Mouse (Mus musculus): ENCODE measurements at regions not wholly inside any gene's neighbourhood (a gene's known extent, or its start where the extent isn't known, plus 50 kb on each side); places are given as distances from the start of the nearest gene placed in this dataset.

GRCm38 (mm10) chr4:105385481-105385880 lies 228.3 kb downstream of the Plpp3 start:
- H3K79me2 ChIP-seq (ENCODE audit: control insufficient read depth, insufficient read depth, low read length, poor library complexity) = no peaks in the 10 kb centered on the region
- H3K27me3 ChIP-seq (ENCODE audit: control insufficient read depth in 1 of 2, insufficient read depth in 2 of 2, low read length in 2 of 2) = no peaks in the 10 kb centered on the region
- DNase-seq (ENCODE audit: low read depth, low spot score) = no peak
- H3K9me3 ChIP-seq (replicated peaks; ENCODE audit: insufficient read depth, low read length) = no peaks in the 10 kb centered on the region
- H3K4me1 ChIP-seq (ENCODE audit: control insufficient read depth in 1 of 2, insufficient read depth in 2 of 2, low read length in 2 of 2) = no peaks in the 10 kb centered on the region
- H3K9ac ChIP-seq (ENCODE audit: control insufficient read depth, low read depth, low read length, poor library complexity, severe bottlenecking) = no peak overlapping the region
- no peaks in the 10 kb centered on the region for H3K36me3 ChIP-seq (ENCODE audit: control insufficient read depth in 1 of 2, insufficient read depth in 2 of 2, low read length in 2 of 2)
- no peak overlapping the region for H3K27ac ChIP-seq (ENCODE audit: control insufficient read depth, low read depth, low read length)
- TF ChIP-seq HCFC1 (IDR thresholded peaks at IDR 0.05; ENCODE audit: low read depth, low read length) (no peak), RAD21 (IDR thresholded peaks at IDR 0.05; ENCODE audit: low read depth, low read length) (no peak), SIN3A (IDR thresholded peaks at IDR 0.05; ENCODE audit: low read length) (no peak), MAX (IDR thresholded peaks at IDR 0.05; ENCODE audit: low read length) (no peak), POLR2A (IDR thresholded peaks at IDR 0.05; ENCODE audit: control insufficient read depth in 1 of 2, insufficient read depth in 1 of 2, low read depth in 1 of 2, low read length in 2 of 2, poor library complexity in 1 of 2) (no peak), EP300 (IDR thresholded peaks at IDR 0.05; ENCODE audit: low read depth in 1 of 2, low read length in 2 of 2) (no peak), ZC3H11A (IDR thresholded peaks at IDR 0.05; ENCODE audit: low read depth, low read length) (no peak), MYB (IDR thresholded peaks at IDR 0.05; ENCODE audit: low read depth, low read length) (no peak), RCOR1 (IDR thresholded peaks at IDR 0.05; ENCODE audit: low read depth, low read length) (no peak)
- no peak overlapping the region for H3K4me3 ChIP-seq (ENCODE audit: control insufficient read depth in 1 of 2, insufficient read depth in 1 of 2, low read depth in 2 of 2, low read length in 2 of 2)

GRCm38 (mm10) chr4:105390378-105390777 lies 233.2 kb downstream of the Plpp3 start:
- Histone ChIP-seq H3K4me1 (ENCODE audit: control insufficient read depth in 1 of 2, insufficient read depth in 2 of 2, low read length in 2 of 2) (no peaks in the 10 kb centered on the region), H3K27me3 (ENCODE audit: control insufficient read depth in 1 of 2, insufficient read depth in 2 of 2, low read length in 2 of 2) (no peaks in the 10 kb centered on the region)
- peak; percentile 2 for DNase-seq (ENCODE audit: low read depth, low spot score)

GRCm38 (mm10) chr4:105394366-105394765 lies 237.2 kb downstream of the Plpp3 start:
- Histone ChIP-seq H3K79me2 (ENCODE audit: control insufficient read depth, insufficient read depth, low read length, poor library complexity) (no peaks in the 10 kb centered on the region), H3K4me3 (ENCODE audit: control insufficient read depth in 1 of 2, insufficient read depth in 1 of 2, low read depth in 2 of 2, low read length in 2 of 2) (no peak overlapping the region), H3K9me3 (replicated peaks; ENCODE audit: insufficient read depth, low read length) (no peaks in the 10 kb centered on the region), H3K27ac (ENCODE audit: control insufficient read depth, low read depth, low read length) (no peak overlapping the region), H3K4me1 (ENCODE audit: control insufficient read depth in 1 of 2, insufficient read depth in 2 of 2, low read length in 2 of 2) (no peaks in the 10 kb centered on the region), H3K9ac (ENCODE audit: control insufficient read depth, low read depth, low read length, poor library complexity, severe bottlenecking) (no peak overlapping the region), H3K36me3 (ENCODE audit: control insufficient read depth in 1 of 2, insufficient read depth in 2 of 2, low read length in 2 of 2) (no peaks in the 10 kb centered on the region), H3K27me3 (ENCODE audit: control insufficient read depth in 1 of 2, insufficient read depth in 2 of 2, low read length in 2 of 2) (no peaks in the 10 kb centered on the region)
- DNase-seq (ENCODE audit: low read depth, low spot score) = no peak
- TF ChIP-seq GABPA (IDR thresholded peaks at IDR 0.05; ENCODE audit: low read depth, low read length) = no peak
- no peak for TF ChIP-seq BHLHE40 (IDR thresholded peaks at IDR 0.05; ENCODE audit: borderline replicate concordance, low read depth, low read length)
- TF ChIP-seq UBTF (IDR thresholded peaks at IDR 0.05; ENCODE audit: borderline replicate concordance, insufficient read depth, low read depth, low read length) = no peak

More at GRCm38 (mm10) chr4:105390378-105390777, 233.2 kb downstream of the Plpp3 start:
- TF ChIP-seq TBP (IDR thresholded peaks at IDR 0.05; ENCODE audit: low read depth, low read length) (no peak), MYC (IDR thresholded peaks at IDR 0.05; ENCODE audit: low read depth, low read length) (no peak), MEF2A (IDR thresholded peaks at IDR 0.05; ENCODE audit: extremely low read depth, insufficient replicate concordance, low read depth, low read length, poor library complexity, severe bottlenecking) (no peak), CHD1 (IDR thresholded peaks at IDR 0.05; ENCODE audit: low read depth, low read length) (no peak), ZC3H11A (IDR thresholded peaks at IDR 0.05; ENCODE audit: low read depth, low read length) (no peak), EP300 (IDR thresholded peaks at IDR 0.05; ENCODE audit: low read depth in 1 of 2, low read length in 2 of 2) (no peak), CTCF (IDR thresholded peaks at IDR 0.05 in 2 of 3, conservative IDR thresholded peaks at IDR 0.05 in 1 of 3; ENCODE audit: control insufficient read depth in 1 of 3, insufficient read depth in 1 of 3, low read depth in 2 of 3, low read length in 3 of 3, poor library complexity in 1 of 3, severe bottlenecking in 1 of 3) (no peak), RAD21 (IDR thresholded peaks at IDR 0.05; ENCODE audit: low read depth, low read length) (no peak), USF1 (IDR thresholded peaks at IDR 0.05; ENCODE audit: low read depth, low read length) (no peak), NRF1 (IDR thresholded peaks at IDR 0.05; ENCODE audit: insufficient read depth, low read depth, low read length, poor library complexity, severe bottlenecking) (no peak), POLR2AphosphoS2 (IDR thresholded peaks at IDR 0.05; ENCODE audit: low read length) (no peak), ETS1 (IDR thresholded peaks at IDR 0.05; ENCODE audit: low read depth, low read length) (no peak), KAT2A (conservative IDR thresholded peaks at IDR 0.05; ENCODE audit: low read depth, low read length) (no peak), USF2 (IDR thresholded peaks at IDR 0.05; ENCODE audit: borderline replicate concordance in 1 of 2, insufficient read depth in 1 of 2, low read depth in 1 of 2, low read length in 2 of 2) (no peak), GATA1 (IDR thresholded peaks at IDR 0.05; ENCODE audit: low read depth, low read length) (no peak), ZMIZ1 (IDR thresholded peaks at IDR 0.05; ENCODE audit: low read depth, low read length) (no peak), ZNF384 (IDR thresholded peaks at IDR 0.05; ENCODE audit: low read depth, low read length) (no peak)
- Histone ChIP-seq H3K79me2 (ENCODE audit: control insufficient read depth, insufficient read depth, low read length, poor library complexity) (no peaks in the 10 kb centered on the region), H3K36me3 (ENCODE audit: control insufficient read depth in 1 of 2, insufficient read depth in 2 of 2, low read length in 2 of 2) (no peaks in the 10 kb centered on the region), H3K9ac (ENCODE audit: control insufficient read depth, low read depth, low read length, poor library complexity, severe bottlenecking) (no peak overlapping the region), H3K4me3 (ENCODE audit: control insufficient read depth in 1 of 2, insufficient read depth in 1 of 2, low read depth in 2 of 2, low read length in 2 of 2) (no peak overlapping the region), H3K9me3 (replicated peaks; ENCODE audit: insufficient read depth, low read length) (no peaks in the 10 kb centered on the region), H3K27ac (ENCODE audit: control insufficient read depth, low read depth, low read length) (no peak overlapping the region)
